Comparison of ENCODE assay signal across 21 mouse cellular contexts in the genomic region with DNA sequence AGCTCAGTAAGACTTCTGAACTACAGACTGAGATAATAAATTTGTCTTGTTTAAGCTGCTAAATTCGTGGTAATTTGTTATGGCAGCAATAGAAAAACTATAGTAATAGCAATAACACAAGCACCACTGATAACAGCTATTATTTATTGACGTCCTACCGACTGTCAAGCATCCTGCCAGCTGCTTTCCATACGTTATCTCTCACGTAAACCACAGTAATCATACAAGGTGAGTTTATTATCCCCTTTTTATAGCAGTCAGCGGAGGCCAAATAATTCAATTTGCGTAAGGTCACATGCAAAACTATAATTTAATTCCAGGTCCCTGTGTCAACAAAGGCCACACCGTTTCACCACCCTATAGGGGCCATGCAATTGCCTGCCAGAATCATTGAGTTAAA.
"Had no signal": no experiment of that assay in that cellular context is flagged by ENCODE, and none has a peak within 500 bp of the region (broad histone marks: within the 10 kb centered on the region; RNA-seq: fewer than 3 reads in every experiment).

No protein-coding gene starts in this region.

- H3K4me2 ChIP-seq: heart, embryonic 11.5 days; heart, embryonic 13.5 days; heart, embryonic 15.5 days; hindbrain, embryonic 13.5 days; hindbrain, embryonic 15.5 days; limb, embryonic 13.5 days; limb, embryonic 15.5 days; liver, embryonic 12.5 days had no signal

- H3K9me3 ChIP-seq: heart, embryonic 13.5 days; heart, embryonic 15.5 days; hindbrain, embryonic 13.5 days; hindbrain, embryonic 15.5 days; limb, embryonic 13.5 days; limb, embryonic 15.5 days; liver, embryonic 12.5 days had no signal

- H3K4me3 ChIP-seq: heart, adult 2 months; heart, embryonic 13.5 days; heart, embryonic 15.5 days; hindbrain, embryonic 13.5 days; hindbrain, embryonic 15.5 days; limb, embryonic 13.5 days; limb, embryonic 15.5 days; liver, embryonic 12.5 days had no signal

- H3K4me1 ChIP-seq: liver, embryonic 12.5 days had no signal

- DNase-seq: gastrocnemius, postnatal 14 days; gastrocnemius, postnatal 36 days; heart, adult 2 months; heart, postnatal 14 days; heart, postnatal 36 days; kidney, adult 11 months; kidney, adult 2 months; kidney, postnatal 36 days; layer of hippocampus, adult 9-11 months; layer of hippocampus, postnatal 36 days; left cerebral cortex, postnatal 4 days had no signal

- H3K9ac ChIP-seq: heart, embryonic 13.5 days; heart, embryonic 15.5 days; hindbrain, embryonic 13.5 days; hindbrain, embryonic 15.5 days; limb, embryonic 13.5 days; limb, embryonic 15.5 days; liver, embryonic 12.5 days; liver, embryonic 14.5 days had no signal

- H3K36me3 ChIP-seq: heart, embryonic 13.5 days; heart, embryonic 15.5 days; hindbrain, embryonic 13.5 days; hindbrain, embryonic 15.5 days; limb, embryonic 13.5 days; limb, embryonic 15.5 days; liver, embryonic 12.5 days had no signal

- ATAC-seq: hindbrain, postnatal 0 days; liver, embryonic 12.5 days had no signal

- H3K27me3 ChIP-seq: hindbrain, embryonic 15.5 days had no signal

- H3K27ac ChIP-seq: heart, adult 2 months; heart, embryonic 13.5 days; heart, embryonic 15.5 days; hindbrain, embryonic 13.5 days; hindbrain, embryonic 15.5 days; hindbrain, postnatal 0 days; limb, embryonic 13.5 days; limb, embryonic 15.5 days; liver, embryonic 12.5 days; liver, embryonic 14.5 days had no signal
